Mouse (Mus musculus): Measurements from ENCODE around the gene Wnk2. TPM values are rescaled to one million over a fixed set of nuclear protein-coding genes. Genes with fewer than 3 reads are reported as not detected.

Gene Wnk2
- not detected in 2 replicates for total RNA-seq (2014; fragmentation: Nextera tagmentation)
- total RNA-seq (2017), result not detected in 2 replicates

DNA sequence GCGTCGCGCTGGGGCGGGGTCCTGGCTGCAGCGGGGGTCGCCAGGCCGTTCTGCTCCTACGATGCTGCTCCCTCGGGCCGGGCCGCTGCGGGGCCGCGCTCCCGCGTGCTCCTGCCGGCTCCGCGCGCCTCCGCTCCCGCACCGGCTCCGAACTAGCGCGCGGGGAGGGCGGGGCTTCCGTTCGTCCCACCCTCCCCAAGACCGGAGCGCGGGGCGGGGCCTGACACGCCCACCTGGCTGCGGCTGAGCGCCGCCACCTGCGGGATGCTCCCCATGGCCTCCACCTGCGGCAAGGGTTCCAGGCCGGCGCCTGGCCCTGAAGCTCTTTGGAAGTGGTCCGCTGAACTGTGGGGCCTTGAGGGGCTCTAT lies at the start of gene Wnk2:
Gene Wnk2 (minus strand): TSS at position 157 of the 369 bp plus-strand sequence.
- ATAC-seq (replicated peaks; ENCODE audit: poor library complexity, severe bottlenecking), result peak; percentile 59

DNA sequence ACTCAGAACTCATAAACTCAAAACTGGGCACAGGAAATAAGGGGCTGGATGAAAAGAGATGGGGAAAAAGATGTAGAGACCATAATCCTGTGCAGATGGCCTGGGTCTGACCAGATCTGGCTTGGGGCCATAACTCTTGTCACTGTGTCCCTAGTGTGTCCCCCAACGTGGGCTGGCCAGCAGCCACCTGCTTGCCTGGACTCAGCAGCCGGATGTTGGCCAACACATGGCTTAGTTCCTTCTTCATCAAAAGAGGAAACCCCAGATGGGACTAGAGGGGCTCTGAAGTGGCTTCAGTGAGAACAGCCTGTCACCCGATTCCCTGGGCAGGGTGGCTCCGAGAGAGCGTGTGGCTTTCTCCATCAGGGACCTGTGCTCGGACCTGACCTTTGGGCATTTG lies 49.0 kb upstream of the Wnk2 start:
- peak; percentile 75 for ATAC-seq (replicated peaks; ENCODE audit: poor library complexity, severe bottlenecking)

DNA sequence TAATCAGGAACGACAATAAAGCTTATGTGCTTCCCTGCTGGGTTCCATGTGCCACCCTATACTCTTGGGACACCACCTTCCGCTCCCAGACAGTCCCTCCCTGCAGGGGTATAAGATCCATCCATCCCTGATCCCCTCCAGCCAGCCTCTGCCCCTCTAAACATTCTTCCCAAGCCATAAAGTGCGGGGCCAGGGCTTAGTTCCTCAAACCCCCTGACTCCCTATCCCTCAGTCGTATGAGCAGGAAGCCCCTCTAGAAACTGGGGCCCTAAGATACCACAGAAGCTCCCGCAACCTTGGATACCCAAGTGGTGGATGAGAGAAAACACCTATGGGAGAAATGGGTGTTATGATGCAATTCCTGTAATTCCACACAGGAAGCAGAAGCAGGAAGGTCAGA lies 48.4 kb upstream of the Wnk2 start:
- peak; percentile 6 for ATAC-seq (replicated peaks; ENCODE audit: poor library complexity, severe bottlenecking)

DNA sequence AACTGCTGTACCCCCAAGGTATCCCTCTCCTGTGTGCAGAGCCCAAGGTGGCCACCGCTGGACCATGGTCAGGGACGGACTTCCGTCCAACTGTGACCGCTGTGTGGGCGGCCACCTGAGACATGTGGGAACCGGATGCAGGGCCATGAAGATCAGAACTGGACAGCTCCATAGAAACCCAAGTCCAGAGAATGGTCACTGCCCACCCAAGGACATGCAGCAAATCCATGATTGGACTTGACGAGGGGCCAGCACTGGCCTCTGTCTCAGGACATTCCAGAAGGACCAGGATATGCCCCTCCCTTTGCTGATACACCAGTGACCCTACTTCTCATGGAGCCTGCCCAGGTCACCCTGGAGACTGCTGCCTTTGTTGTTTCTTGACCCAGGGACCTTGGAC lies 47.8 kb upstream of the Wnk2 start:
- no peak for ATAC-seq (replicated peaks; ENCODE audit: poor library complexity, severe bottlenecking)

DNA sequence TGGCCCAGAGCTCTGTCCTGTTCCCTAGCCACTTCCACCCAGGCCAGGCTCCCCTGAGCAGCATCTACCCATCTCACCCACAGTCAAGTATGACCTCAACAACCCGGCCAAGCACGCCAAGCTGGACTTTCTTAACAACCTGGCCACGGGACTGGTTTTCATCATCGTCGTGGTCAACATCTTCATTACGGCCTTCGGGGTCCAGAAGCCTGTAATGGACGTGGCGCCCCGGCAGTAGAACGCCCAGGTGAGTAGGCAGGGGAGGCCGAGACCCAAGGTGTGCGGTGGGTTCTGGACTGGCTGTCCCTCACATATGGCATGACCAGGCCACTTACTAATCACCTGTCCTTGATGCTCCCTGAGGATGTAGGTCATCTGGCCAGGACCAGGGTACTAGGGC lies 47.0 kb upstream of the Wnk2 start:
- ATAC-seq (replicated peaks; ENCODE audit: poor library complexity, severe bottlenecking), result no peak

DNA sequence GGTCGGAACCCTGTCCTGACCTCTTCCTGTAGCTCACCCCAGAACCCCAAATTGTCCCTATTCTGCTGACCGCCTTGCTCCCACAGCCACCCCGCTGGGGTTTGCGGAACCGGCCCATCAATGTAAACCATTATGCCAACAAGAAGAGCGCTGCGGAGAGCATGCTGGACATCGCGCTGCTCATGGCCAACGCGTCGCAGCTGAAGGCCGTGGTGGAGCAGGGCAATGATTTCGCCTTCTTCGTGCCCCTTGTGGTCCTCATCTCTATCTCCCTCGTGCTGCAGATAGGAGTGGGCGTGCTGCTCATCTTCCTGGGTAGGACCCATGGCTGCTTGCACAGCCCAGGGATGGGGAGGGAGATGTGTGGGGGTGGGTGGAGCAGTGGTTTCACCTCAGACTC lies 45.8 kb upstream of the Wnk2 start:
- ATAC-seq (replicated peaks; ENCODE audit: poor library complexity, severe bottlenecking), result no peak

GRCm38 (mm10) chr13:49192156-49192855 lies 44.5 kb upstream of the Wnk2 start:
- ATAC-seq (replicated peaks; ENCODE audit: poor library complexity, severe bottlenecking), result no peak

- ATAC-seq (replicated peaks; ENCODE audit: poor library complexity, severe bottlenecking), result peak; percentile 35
Measured at GRCm38 (mm10) chr13:49191673-49192035, 43.8 kb upstream of the Wnk2 start.

DNA sequence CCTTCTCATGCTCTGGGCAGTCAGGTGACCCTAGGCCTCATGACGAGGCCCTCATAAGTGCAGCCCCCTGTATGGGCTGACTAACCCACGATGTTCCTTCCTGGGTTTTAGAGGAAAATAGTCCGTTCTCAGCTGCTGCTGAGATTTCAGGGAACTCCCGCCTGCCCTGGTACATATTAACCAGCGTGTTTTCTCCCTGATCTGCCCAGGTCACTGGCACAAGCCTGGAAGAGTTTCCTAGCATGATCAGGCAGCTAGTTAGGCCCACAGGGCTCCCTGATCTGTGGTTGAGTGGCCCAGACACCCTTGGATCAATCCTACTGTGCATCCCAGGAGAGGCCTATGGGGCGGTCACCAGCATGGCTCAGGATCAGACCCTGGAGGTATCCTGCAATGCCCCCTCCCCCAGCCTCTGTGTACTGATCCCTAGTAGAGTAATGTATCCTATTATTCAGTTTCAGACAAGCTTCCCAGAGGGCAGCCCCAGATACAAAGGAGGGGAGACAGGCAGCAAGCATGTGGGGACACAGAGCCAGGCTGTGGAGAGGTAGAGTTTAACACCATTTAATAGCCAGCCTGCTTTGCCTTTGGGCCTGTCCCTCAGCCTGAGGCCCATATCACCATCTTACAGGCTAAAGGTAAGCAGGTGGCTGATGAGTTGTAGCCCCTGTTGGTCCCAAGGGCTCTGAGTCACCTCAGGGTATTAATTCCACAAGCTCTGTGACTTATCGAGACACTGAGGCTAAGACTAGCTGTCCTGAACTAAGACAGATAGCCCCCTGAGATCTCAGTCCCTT lies 43.3 kb upstream of the Wnk2 start:
- ATAC-seq (replicated peaks; ENCODE audit: poor library complexity, severe bottlenecking), result no peak

DNA sequence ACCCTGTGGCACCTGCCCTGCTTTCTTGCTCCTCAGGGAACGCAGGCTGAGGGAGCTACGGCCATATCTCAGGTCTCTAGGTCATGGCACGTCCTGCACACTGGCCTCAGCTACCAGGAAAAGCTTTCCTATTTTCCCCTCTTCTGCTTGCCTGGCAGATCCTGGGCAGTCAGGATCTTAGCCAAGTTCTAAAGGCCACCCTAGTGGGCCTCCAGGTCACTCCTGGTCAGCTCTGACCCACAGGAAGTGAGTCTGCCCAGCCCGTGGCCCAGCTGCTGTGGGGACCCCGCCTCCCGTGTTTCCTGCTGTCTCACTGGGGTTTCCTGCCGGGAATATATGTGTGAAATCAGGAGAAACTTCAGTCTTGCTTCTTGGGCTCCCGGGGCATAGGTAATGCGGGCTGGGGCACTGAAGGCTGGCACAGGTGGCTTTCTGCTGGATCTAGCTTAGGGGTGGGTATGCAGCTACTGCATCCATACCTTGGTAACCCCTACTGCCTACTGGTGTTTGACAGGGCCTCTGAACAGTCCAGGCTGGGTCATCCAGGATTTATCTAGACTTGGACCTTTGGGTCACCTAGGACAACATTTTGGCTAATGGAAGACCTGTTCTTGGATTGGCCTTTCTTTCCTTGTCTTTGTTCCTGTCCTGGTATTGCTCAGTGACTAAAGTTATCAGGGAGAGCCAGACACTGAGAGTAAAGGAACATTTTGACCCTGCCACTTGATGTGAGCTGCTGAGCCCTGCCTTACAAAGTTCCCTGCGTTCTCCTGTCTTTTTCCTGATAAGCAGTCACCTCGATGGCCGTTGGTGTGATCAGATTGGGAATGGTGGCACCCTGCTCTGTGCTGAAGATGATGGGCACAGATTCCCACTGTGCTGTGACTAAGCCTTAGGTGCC lies 42.4 kb upstream of the Wnk2 start:
- ATAC-seq (replicated peaks; ENCODE audit: poor library complexity, severe bottlenecking), result no peak

GRCm38 (mm10) chr13:49188966-49189360 lies 41.1 kb upstream of the Wnk2 start:
- ATAC-seq (replicated peaks; ENCODE audit: poor library complexity, severe bottlenecking), result no peak

- no peak for ATAC-seq (replicated peaks; ENCODE audit: poor library complexity, severe bottlenecking)
Measured at GRCm38 (mm10) chr13:49188219-49188965, 40.6 kb upstream of the Wnk2 start.

DNA sequence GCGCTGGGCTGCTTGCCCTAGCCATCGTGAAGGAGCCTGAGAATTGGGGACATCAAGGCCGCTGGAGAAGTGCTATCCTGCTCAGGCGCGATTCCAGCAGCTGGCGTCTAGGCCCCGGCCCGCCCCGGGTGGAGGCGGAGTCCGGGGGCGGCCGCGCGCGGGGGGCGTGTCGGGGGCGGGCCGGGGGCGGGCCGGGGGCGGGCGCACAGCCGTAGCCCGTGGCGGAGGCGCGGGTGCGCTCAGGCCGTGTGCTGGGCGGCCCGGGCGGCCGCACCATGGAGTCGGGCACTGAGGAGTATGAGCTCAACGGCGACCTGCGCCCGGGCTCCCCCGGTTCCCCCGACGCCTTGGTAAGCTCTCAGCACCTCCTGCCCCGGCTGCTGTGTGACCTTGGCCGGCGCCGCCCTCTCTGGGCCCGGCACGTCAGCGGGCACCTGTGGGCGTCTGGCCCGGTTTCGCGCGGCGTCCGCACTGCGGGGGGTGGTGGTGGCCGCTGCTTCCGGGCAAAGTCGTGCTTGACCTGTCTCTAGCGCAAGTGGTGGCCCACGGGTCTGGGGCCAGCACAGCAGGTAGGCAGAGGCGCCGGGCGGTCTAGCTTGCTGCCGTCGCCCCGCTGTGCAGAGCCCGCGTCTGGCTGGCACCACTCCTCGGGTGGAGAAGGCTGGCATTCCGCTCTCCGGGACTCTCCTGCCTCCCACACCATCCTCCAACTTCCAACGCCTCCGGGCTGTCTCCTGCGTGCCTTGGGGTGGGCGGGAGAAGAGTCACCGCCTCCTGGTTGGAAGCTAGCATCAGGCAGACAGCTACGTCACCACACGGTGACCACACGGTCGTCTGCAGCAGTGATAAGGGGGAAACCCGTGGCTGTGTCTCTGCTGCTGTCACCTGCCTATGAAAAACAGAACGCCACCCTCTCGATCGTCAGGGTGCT lies 39.7 kb upstream of the Wnk2 start, which contains the start of gene Ninj1:
Gene Ninj1 (plus strand): TSS at position 198 of the 931 bp plus-strand sequence.
- peak; percentile 79 for ATAC-seq (replicated peaks; ENCODE audit: poor library complexity, severe bottlenecking)

- 0 out of 2 replicates have a peak, but pooled peaks have one; percentile 7 for ATAC-seq (replicated peaks; ENCODE audit: poor library complexity, severe bottlenecking)
Measured at GRCm38 (mm10) chr13:49186798-49187287, 39.0 kb upstream of the Wnk2 start.

GRCm38 (mm10) chr13:49183646-49184045 lies 35.8 kb upstream of the Wnk2 start:
- no peak for ATAC-seq (replicated peaks; ENCODE audit: poor library complexity, severe bottlenecking)

DNA sequence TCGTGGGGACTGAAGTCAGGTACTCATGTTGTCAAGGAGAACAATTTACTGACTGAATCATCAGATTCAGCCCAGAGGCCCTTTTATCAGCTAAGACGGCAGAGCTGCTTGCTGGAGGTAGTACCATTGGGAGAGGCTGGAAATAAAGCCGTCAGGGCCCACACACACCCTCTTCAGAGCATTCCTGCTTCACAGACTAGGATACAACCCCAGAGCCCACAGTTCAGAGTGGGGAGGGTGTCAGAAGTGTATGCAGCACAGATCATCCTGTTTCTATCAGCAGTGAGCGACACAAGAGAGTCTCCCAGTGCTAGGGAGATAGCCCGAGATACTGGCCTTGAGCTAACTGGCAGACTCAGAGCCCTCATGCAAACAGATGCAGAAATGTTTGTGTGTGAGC lies 35.3 kb upstream of the Wnk2 start:
- ATAC-seq (replicated peaks; ENCODE audit: poor library complexity, severe bottlenecking), result no peak

DNA sequence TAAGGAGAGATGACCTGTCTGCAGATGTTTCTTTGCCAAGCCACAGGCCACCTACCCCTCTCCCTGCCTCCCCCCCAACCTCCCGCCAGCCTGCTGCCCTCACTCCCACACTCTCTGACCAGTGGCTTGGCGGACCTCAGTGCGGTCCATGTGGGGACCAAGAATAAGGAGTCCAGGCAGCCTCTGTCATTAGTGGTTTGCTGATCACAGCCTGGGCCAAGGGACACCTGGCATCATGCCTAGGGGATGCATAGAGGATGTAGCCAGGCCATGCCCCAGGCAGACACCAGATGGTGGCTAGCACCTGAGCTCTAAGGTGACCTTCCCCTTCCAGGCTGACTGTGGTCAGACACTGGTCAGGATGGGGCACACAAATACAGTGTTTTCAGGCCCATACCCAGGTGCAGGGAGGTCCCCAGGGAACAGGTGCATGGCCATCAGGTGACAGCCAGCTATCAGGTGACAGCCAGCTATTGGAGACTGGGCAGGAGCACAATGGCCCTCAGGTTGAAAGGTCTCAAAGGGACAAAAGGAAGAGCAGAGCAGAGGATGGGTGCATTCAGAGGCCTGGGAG lies 33.7 kb upstream of the Wnk2 start:
- no peak for ATAC-seq (replicated peaks; ENCODE audit: poor library complexity, severe bottlenecking)

- ATAC-seq (replicated peaks; ENCODE audit: poor library complexity, severe bottlenecking), result no peak
Measured at GRCm38 (mm10) chr13:49180691-49181090, 32.9 kb upstream of the Wnk2 start.
